Mouse (Mus musculus) right cerebral cortex, adult 2 months (tissue): ENCODE results near the gene BC005561.
A peak's percentile ranks its signal among the peaks of the same experiment; 100 is the strongest.

Experiments
- DNase-seq, 2 experiments: peaks; one replicate each; pipeline ENCODE4 v3.0.0; 2021 to 2022; ENCODE audit warnings: low spot score in 2 of 2

BC005561 gene

GRCm38 (mm10) chr5:104571282-104571921, 63.2 kb downstream of the BC005561 start:
- peak; percentile 89 to 93 for DNase-seq
